Mouse (Mus musculus): ENCODE results near the gene Shank2.

Shank2 gene

GRCm38 (mm10) chr7:144030796-144031195, 29.1 kb downstream of the Shank2 start:
- DNase-seq (ENCODE audit: inconsistent ontology term) = peak; percentile 18

- no peak for DNase-seq (ENCODE audit: inconsistent ontology term)
Measured at GRCm38 (mm10) chr7:144031611-144032010, 29.9 kb downstream of the Shank2 start.

- no peak for DNase-seq (ENCODE audit: inconsistent ontology term)
Measured at GRCm38 (mm10) chr7:144037541-144037940, 35.8 kb downstream of the Shank2 start.

- DNase-seq (ENCODE audit: inconsistent ontology term) = peak; percentile 98
Measured at GRCm38 (mm10) chr7:144037966-144038669, 36.4 kb downstream of the Shank2 start.

GRCm38 (mm10) chr7:144038741-144039140, 37.0 kb downstream of the Shank2 start:
- DNase-seq (ENCODE audit: inconsistent ontology term) = no peak

GRCm38 (mm10) chr7:144040328-144040727, 38.6 kb downstream of the Shank2 start:
- DNase-seq (ENCODE audit: inconsistent ontology term) = no peak

- peak; percentile 60 for DNase-seq (ENCODE audit: inconsistent ontology term)
Measured at GRCm38 (mm10) chr7:144052076-144052475, 50.3 kb downstream of the Shank2 start.

- DNase-seq (ENCODE audit: inconsistent ontology term) = peak; percentile 89
Measured at GRCm38 (mm10) chr7:144055188-144055587, 53.5 kb downstream of the Shank2 start.

- no peak for DNase-seq (ENCODE audit: inconsistent ontology term)
Measured at GRCm38 (mm10) chr7:144055702-144056531, 54.2 kb downstream of the Shank2 start.

GRCm38 (mm10) chr7:144070162-144070949, 68.6 kb downstream of the Shank2 start:
- no peak for DNase-seq (ENCODE audit: inconsistent ontology term)

- DNase-seq (ENCODE audit: inconsistent ontology term) = peak; percentile 23
Measured at GRCm38 (mm10) chr7:144072219-144072618, 70.5 kb downstream of the Shank2 start.

- DNase-seq (ENCODE audit: inconsistent ontology term) = no peak
Measured at GRCm38 (mm10) chr7:144072856-144073255, 71.1 kb downstream of the Shank2 start.

GRCm38 (mm10) chr7:144074718-144075117, 73.0 kb downstream of the Shank2 start:
- peak; percentile 77 for DNase-seq (ENCODE audit: inconsistent ontology term)

- DNase-seq (ENCODE audit: inconsistent ontology term) = no peak
Measured at GRCm38 (mm10) chr7:144078661-144079060, 76.9 kb downstream of the Shank2 start.

- DNase-seq (ENCODE audit: inconsistent ontology term) = no peak
Measured at GRCm38 (mm10) chr7:144079861-144080260, 78.1 kb downstream of the Shank2 start.

- DNase-seq (ENCODE audit: inconsistent ontology term) = peak; percentile 37
Measured at GRCm38 (mm10) chr7:144081448-144081847, 79.7 kb downstream of the Shank2 start.

GRCm38 (mm10) chr7:144081963-144082362, 80.2 kb downstream of the Shank2 start:
- peak; percentile 70 for DNase-seq (ENCODE audit: inconsistent ontology term)

GRCm38 (mm10) chr7:144087277-144087676, 85.5 kb downstream of the Shank2 start:
- no peak for DNase-seq (ENCODE audit: inconsistent ontology term)

- DNase-seq (ENCODE audit: inconsistent ontology term) = no peak
Measured at GRCm38 (mm10) chr7:144094132-144094531, 92.4 kb downstream of the Shank2 start.

- DNase-seq (ENCODE audit: inconsistent ontology term) = no peak
Measured at GRCm38 (mm10) chr7:144097314-144097713, 95.6 kb downstream of the Shank2 start.

GRCm38 (mm10) chr7:144102222-144102980, 100.7 kb downstream of the Shank2 start:
- no peak for DNase-seq (ENCODE audit: inconsistent ontology term)
